ENCODE assay signal across 18 mouse cellular contexts in the genomic region with DNA sequence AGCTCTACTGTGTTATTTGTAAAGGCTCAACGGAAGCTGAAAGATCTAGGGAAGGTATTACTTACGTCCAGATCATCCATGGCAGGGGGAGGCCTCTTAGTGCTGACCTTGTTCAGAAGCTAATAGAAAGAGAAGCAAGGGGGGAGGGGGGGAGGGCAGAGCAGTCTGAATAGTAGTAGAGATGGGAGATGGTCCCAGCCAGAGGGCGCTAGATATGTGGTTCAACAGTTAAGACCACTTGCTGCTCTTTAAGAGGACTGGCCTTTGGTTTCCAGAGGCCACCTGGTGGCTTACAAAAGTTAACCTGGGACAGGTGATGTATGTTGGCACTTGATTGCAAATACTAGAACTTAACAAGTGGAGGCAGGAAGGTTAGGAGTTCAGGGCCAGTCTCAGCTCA. TPM values are rescaled to one million over a fixed set of nuclear protein-coding genes. Genes with fewer than 3 reads are reported as not detected.
DNase-seq lines count a peak whose midpoint lies in the region; ATAC-seq and TF ChIP-seq lines count a peak whose summit lies in the region.
"Had no signal": no experiment of that assay in that cellular context is flagged by ENCODE, and none has a peak within 500 bp of the region (broad histone marks: within the 10 kb centered on the region; RNA-seq: fewer than 3 reads in every experiment).

No protein-coding gene starts in this region.

- H3K36me3 ChIP-seq in kidney, adult 2 months (ENCODE audit: control insufficient read depth, insufficient read depth, low read length), result no peaks in the 10 kb centered on the region
- H3K36me3 ChIP-seq in midbrain, postnatal 0 days (ENCODE audit: insufficient read depth, low read length), result no peaks in the 10 kb centered on the region
- no peaks in the 10 kb centered on the region for H3K36me3 ChIP-seq in midbrain, embryonic 13.5 days
- no peaks in the 10 kb centered on the region for H3K36me3 ChIP-seq in stomach, postnatal 0 days (ENCODE audit: control insufficient read depth, insufficient read depth, low read length)
- H3K36me3 ChIP-seq: embryonic facial prominence, embryonic 12.5 days; limb, embryonic 12.5 days had no signal

- H3K27ac ChIP-seq in kidney, adult 2 months (ENCODE audit: insufficient read depth, low read depth, low read length), result no peak overlapping the region
- H3K27ac ChIP-seq in midbrain, postnatal 0 days (ENCODE audit: low read depth, low read length), result no peak overlapping the region
- no peak overlapping the region for H3K27ac ChIP-seq in midbrain, embryonic 13.5 days
- no peak overlapping the region for H3K27ac ChIP-seq in stomach, postnatal 0 days (replicated peaks)
- H3K27ac ChIP-seq: embryonic facial prominence, embryonic 12.5 days; forebrain, embryonic 13.5 days; limb, embryonic 12.5 days had no signal

- no peaks in the 10 kb centered on the region for H3K27me3 ChIP-seq in kidney, adult 2 months (replicated peaks; ENCODE audit: control insufficient read depth, insufficient read depth, low read length)
- no peaks in the 10 kb centered on the region for H3K27me3 ChIP-seq in midbrain, postnatal 0 days (ENCODE audit: insufficient read depth, low read length)
- H3K27me3 ChIP-seq in midbrain, embryonic 13.5 days, result peaks cover 5% of the 10 kb centered on the region; the same call in 1 of the 2 replicates
- no peaks in the 10 kb centered on the region for H3K27me3 ChIP-seq in stomach, postnatal 0 days (ENCODE audit: control insufficient read depth, insufficient read depth, low read length)
- H3K27me3 ChIP-seq: embryonic facial prominence, embryonic 12.5 days; limb, embryonic 12.5 days; megakaryocyte, embryonic 14.5 days; Patski had no signal

- no peaks in the 10 kb centered on the region for H3K9me3 ChIP-seq in midbrain, postnatal 0 days (ENCODE audit: low read length)
- no peaks in the 10 kb centered on the region for H3K9me3 ChIP-seq in midbrain, embryonic 13.5 days
- no peaks in the 10 kb centered on the region for H3K9me3 ChIP-seq in stomach, postnatal 0 days (ENCODE audit: control insufficient read depth, low read length)
- H3K9me3 ChIP-seq: embryonic facial prominence, embryonic 12.5 days; forebrain, embryonic 13.5 days; limb, embryonic 12.5 days; megakaryocyte, embryonic 14.5 days had no signal

- DNase-seq in embryo, embryonic 10 days (ENCODE audit: low spot score), result peak; percentile 36
- DNase-seq in embryo, embryonic 9.5 days (ENCODE audit: extremely low spot score), result no peak
- DNase-seq in kidney, postnatal 25 days, result peak; percentile 35 to 45
- no peak for DNase-seq in kidney, adult 2 months
- peak; percentile 37 for DNase-seq in midbrain, postnatal 0 days (ENCODE audit: low spot score)
- DNase-seq in stomach, postnatal 0 days (ENCODE audit: low spot score), result no peak
- no peak for DNase-seq in right cerebral cortex, adult 18-20 months
- DNase-seq: adrenal gland, adult 8-10 months; heart, postnatal 10 days; layer of hippocampus, adult 9-11 months; spleen, adult 18-20 months; thymus, adult 18-20 months had no signal

- H3K4me3 ChIP-seq in kidney, adult 2 months (ENCODE audit: insufficient read depth, low read depth, low read length), result no peak overlapping the region
- H3K4me3 ChIP-seq in midbrain, postnatal 0 days (ENCODE audit: low read depth, low read length), result no peak overlapping the region
- no peak overlapping the region for H3K4me3 ChIP-seq in midbrain, embryonic 13.5 days (replicated peaks)
- no peak overlapping the region for H3K4me3 ChIP-seq in stomach, postnatal 0 days (ENCODE audit: low read depth, low read length)
- H3K4me3 ChIP-seq: embryonic facial prominence, embryonic 12.5 days; forebrain, embryonic 13.5 days; limb, embryonic 12.5 days; megakaryocyte, embryonic 14.5 days had no signal

- no peak for TF ChIP-seq POLR2A in kidney, adult 2 months (IDR thresholded peaks at IDR 0.05; ENCODE audit: low read depth, low read length)

- TF ChIP-seq CTCF in kidney, adult 2 months (conservative IDR thresholded peaks at IDR 0.05; ENCODE audit: insufficient read depth, insufficient read length, low read depth, low read length), result no peak
- TF ChIP-seq CTCF in midbrain, postnatal 0 days (IDR thresholded peaks at IDR 0.05), result peak; percentile 60
- TF ChIP-seq CTCF in stomach, postnatal 0 days (IDR thresholded peaks at IDR 0.05; ENCODE audit: low read depth), result peak; percentile 53

- WGBS in kidney, adult 2 months, result 49% methylated on average over 3 of the region's 3 CpGs
- 28% methylated on average over 3 of the region's 3 CpGs for WGBS in midbrain, postnatal 0 days
- WGBS in midbrain, embryonic 13.5 days, result 26% methylated on average over 3 of the region's 3 CpGs
- WGBS in stomach, postnatal 0 days, result 39% methylated on average over 3 of the region's 3 CpGs

- ATAC-seq in midbrain, postnatal 0 days (ENCODE audit: low FRiP score), result no peak
- ATAC-seq in midbrain, embryonic 13.5 days, result no peak
- no peak for ATAC-seq in stomach, postnatal 0 days (ENCODE audit: low FRiP score, low TSS enrichment)
- ATAC-seq: forebrain, embryonic 13.5 days; Patski had no signal

- no peak overlapping the region for H3K9ac ChIP-seq in midbrain, postnatal 0 days (replicated peaks; ENCODE audit: low read length, poor library complexity, severe bottlenecking)
- no peak overlapping the region for H3K9ac ChIP-seq in midbrain, embryonic 13.5 days (replicated peaks)
- H3K9ac ChIP-seq in stomach, postnatal 0 days (ENCODE audit: low read length), result no peak overlapping the region
- H3K9ac ChIP-seq: embryonic facial prominence, embryonic 12.5 days; forebrain, embryonic 13.5 days; limb, embryonic 12.5 days had no signal

- peaks cover 16% of the 10 kb centered on the region for H3K4me1 ChIP-seq in kidney, adult 2 months (ENCODE audit: control insufficient read depth, insufficient read depth, low read length)
- peaks cover 6% of the 10 kb centered on the region for H3K4me1 ChIP-seq in midbrain, postnatal 0 days (ENCODE audit: insufficient read depth, low read length)
- peaks cover 24% of the 10 kb centered on the region for H3K4me1 ChIP-seq in midbrain, embryonic 13.5 days (replicated peaks)
- H3K4me1 ChIP-seq in stomach, postnatal 0 days (replicated peaks; ENCODE audit: control insufficient read depth, insufficient read depth), result no peaks in the 10 kb centered on the region

- no peak for TF ChIP-seq EP300 in stomach, postnatal 0 days (optimal IDR thresholded peaks at IDR 0.05)

- no peak overlapping the region for H3K4me2 ChIP-seq in midbrain, postnatal 0 days (ENCODE audit: low read depth, low read length, poor library complexity, severe bottlenecking)
- H3K4me2 ChIP-seq in midbrain, embryonic 13.5 days (replicated peaks), result no peak overlapping the region
- H3K4me2 ChIP-seq in stomach, postnatal 0 days (replicated peaks; ENCODE audit: low read depth), result no peak overlapping the region
- H3K4me2 ChIP-seq: embryonic facial prominence, embryonic 12.5 days; forebrain, embryonic 13.5 days; limb, embryonic 12.5 days had no signal

RNA-seq across cellular contexts. Expression of gene Aarsd1, which starts 2.2 kb away (rescaled TPM):
- 26.3 and 29.2 TPM in 2 replicates for polyA plus RNA-seq in kidney, adult 2 months (2012; rRNA removed)
- 67.4 and 78.3 TPM in 2 replicates for total RNA-seq in midbrain, postnatal 0 days (2014; rRNA removed)
- 96.3 and 107 TPM in 2 replicates for polyA plus RNA-seq in midbrain, postnatal 0 days (2015; fragmentation: Nextera tagmentation; extraction: Ambion mirVana)
- 94.8 and 101 TPM in 2 replicates for polyA plus RNA-seq in midbrain, embryonic 13.5 days (2015; fragmentation: Nextera tagmentation; extraction: Ambion mirVana)
- polyA plus RNA-seq in stomach, postnatal 0 days (2015; fragmentation: Nextera tagmentation; extraction: Ambion mirVana), result 29.8 and 30.0 TPM in 2 replicates

RNA-seq across cellular contexts. Expression of gene Gm27029, which starts 5.0 kb away (rescaled TPM):
- 0.92 and 1.6 TPM in 2 replicates for polyA plus RNA-seq in kidney, adult 2 months (2012; rRNA removed)
- 1.8 and 5.7 TPM in 2 replicates for total RNA-seq in midbrain, postnatal 0 days (2014; rRNA removed)
- 6.3 and 6.8 TPM in 2 replicates for polyA plus RNA-seq in midbrain, postnatal 0 days (2015; fragmentation: Nextera tagmentation; extraction: Ambion mirVana)
- polyA plus RNA-seq in midbrain, embryonic 13.5 days (2015; fragmentation: Nextera tagmentation; extraction: Ambion mirVana), result 6.6 and 8.5 TPM in 2 replicates
- polyA plus RNA-seq in stomach, postnatal 0 days (2015; fragmentation: Nextera tagmentation; extraction: Ambion mirVana), result 3.1 TPM in 2 replicates

RNA-seq across cellular contexts. Expression of gene Rundc1, which starts 5.3 kb away (rescaled TPM):
- 24.7 and 27.6 TPM in 2 replicates for polyA plus RNA-seq in kidney, adult 2 months (2012; rRNA removed)
- total RNA-seq in midbrain, postnatal 0 days (2014; rRNA removed), result 10.4 and 12.9 TPM in 2 replicates
- 24.2 and 25.2 TPM in 2 replicates for polyA plus RNA-seq in midbrain, postnatal 0 days (2015; fragmentation: Nextera tagmentation; extraction: Ambion mirVana)
- 26.2 and 26.4 TPM in 2 replicates for polyA plus RNA-seq in midbrain, embryonic 13.5 days (2015; fragmentation: Nextera tagmentation; extraction: Ambion mirVana)
- 11.3 and 11.5 TPM in 2 replicates for polyA plus RNA-seq in stomach, postnatal 0 days (2015; fragmentation: Nextera tagmentation; extraction: Ambion mirVana)

RNA-seq across cellular contexts. Expression of gene Ptges3l, which starts 5.5 kb away (rescaled TPM):
- polyA plus RNA-seq in kidney, adult 2 months (2012; rRNA removed), result 4.6 and 6.0 TPM in 2 replicates
- total RNA-seq in midbrain, postnatal 0 days (2014; rRNA removed), result 0.66 and 2.7 TPM in 2 replicates
- polyA plus RNA-seq in midbrain, postnatal 0 days (2015; fragmentation: Nextera tagmentation; extraction: Ambion mirVana), result 2.9 TPM in 2 replicates
- 2.0 and 2.6 TPM in 2 replicates for polyA plus RNA-seq in midbrain, embryonic 13.5 days (2015; fragmentation: Nextera tagmentation; extraction: Ambion mirVana)
- 11.1 and 13.4 TPM in 2 replicates for polyA plus RNA-seq in stomach, postnatal 0 days (2015; fragmentation: Nextera tagmentation; extraction: Ambion mirVana)

RNA-seq across cellular contexts. Expression of gene Rpl27, which starts 22.5 kb away (rescaled TPM):
- 408 and 409 TPM in 2 replicates for polyA plus RNA-seq in kidney, adult 2 months (2012; rRNA removed)
- total RNA-seq in midbrain, postnatal 0 days (2014; rRNA removed), result 605 and 614 TPM in 2 replicates
- 227 and 260 TPM in 2 replicates for polyA plus RNA-seq in midbrain, postnatal 0 days (2015; fragmentation: Nextera tagmentation; extraction: Ambion mirVana)
- polyA plus RNA-seq in midbrain, embryonic 13.5 days (2015; fragmentation: Nextera tagmentation; extraction: Ambion mirVana), result 303 and 310 TPM in 2 replicates
- 317 and 371 TPM in 2 replicates for polyA plus RNA-seq in stomach, postnatal 0 days (2015; fragmentation: Nextera tagmentation; extraction: Ambion mirVana)

Comparison
In these comparisons a context has a peak if more than half of its experiments do, and no peak if none do; other contexts are left out.
1. DNase-seq: peak in embryo, embryonic 10 days (single experiment), kidney, postnatal 25 days (2 of 2) and midbrain, postnatal 0 days (single experiment); none in embryo, embryonic 9.5 days (single experiment), kidney, adult 2 months (single experiment), stomach, postnatal 0 days (single experiment) and right cerebral cortex, adult 18-20 months (single experiment).